Mouse (Mus musculus): ENCODE data around the gene Glt1d1. TPM values are rescaled to one million over a fixed set of nuclear protein-coding genes. Genes with fewer than 3 reads are reported as not detected.
A peak's percentile ranks its signal among the peaks of the same experiment; 100 is the strongest.

Gene Glt1d1
- polyA plus RNA-seq, 1 experiment from 2014 or later, result 1.2 TPM

DNA sequence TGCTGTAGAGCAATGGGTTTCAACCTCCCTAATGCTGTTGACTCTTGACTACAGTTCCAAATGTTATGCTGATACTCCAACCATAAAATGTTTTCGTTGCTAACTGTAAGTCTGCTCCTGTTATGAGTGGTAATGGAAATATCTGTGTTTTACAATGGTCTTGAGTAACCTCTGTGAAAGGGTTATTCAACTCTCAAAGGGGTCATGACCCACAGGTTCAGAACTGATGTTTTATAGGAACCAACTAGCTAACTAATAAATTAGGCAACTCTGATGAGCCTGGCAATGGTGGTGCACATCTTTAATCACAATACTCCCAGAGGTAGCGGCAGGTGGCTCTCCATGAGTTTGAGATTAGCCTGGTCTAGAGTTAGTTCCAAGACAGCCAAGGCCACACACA is 6.1 kb downstream of the Glt1d1 start:
- Histone ChIP-seq H3K4me1 (ENCODE audit: control insufficient read depth, insufficient read depth, low read length) (no peaks in the 10 kb centered on the region), H3K27me3 (ENCODE audit: control insufficient read depth, insufficient read depth, low read length) (no peaks in the 10 kb centered on the region), H3K36me3 (ENCODE audit: control insufficient read depth, insufficient read depth, low read length) (no peaks in the 10 kb centered on the region), H3K4me3 (ENCODE audit: low read depth, low read length) (no peak overlapping the region), H3K9me3 (ENCODE audit: control insufficient read depth, low read length) (no peaks in the 10 kb centered on the region; the same call in 1 of the 2 replicates), H3K27ac (replicated peaks; ENCODE audit: low read depth, low read length) (no peak overlapping the region), H3K4me2 (ENCODE audit: low read depth, severe bottlenecking) (no peak overlapping the region), H3K9ac (ENCODE audit: low read length) (no peak overlapping the region)
- ATAC-seq (ENCODE audit: insufficient number of reproducible peaks, low FRiP score, low TSS enrichment, low read depth) (no peak), DNase-seq (ENCODE audit: low spot score) (no peak)
- 78% methylated on average over 2 of the region's 2 CpGs for WGBS

DNA sequence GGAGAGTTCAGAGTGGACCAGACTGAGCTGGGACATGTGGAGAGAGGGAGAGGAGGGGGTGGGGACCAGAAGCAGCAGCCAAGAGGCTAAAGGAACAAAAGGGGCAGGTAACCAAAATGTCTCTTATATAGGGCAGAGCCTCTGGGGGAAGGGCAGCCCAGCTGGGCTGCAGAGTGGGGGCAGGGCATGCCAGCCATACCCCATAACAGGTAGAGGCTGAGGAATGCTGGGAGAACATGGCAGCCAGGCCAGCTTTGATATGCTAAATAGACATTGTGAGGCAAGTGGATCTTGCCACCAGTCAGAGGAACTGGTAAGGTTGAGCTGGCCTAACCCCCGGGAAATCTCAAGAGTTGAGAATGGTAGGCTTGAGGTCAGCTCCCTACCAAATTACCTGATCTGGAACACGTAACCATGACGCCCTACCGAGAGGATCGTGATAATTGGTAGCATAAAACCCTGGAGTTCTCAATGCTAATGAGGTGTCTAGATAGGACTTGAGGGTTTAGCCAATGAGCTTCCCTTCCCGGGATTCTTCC is 7.1 kb downstream of the Glt1d1 start:
- Histone ChIP-seq H3K4me3 (ENCODE audit: low read depth, low read length) (no peak overlapping the region), H3K4me1 (ENCODE audit: control insufficient read depth, insufficient read depth, low read length) (no peaks in the 10 kb centered on the region)

DNA sequence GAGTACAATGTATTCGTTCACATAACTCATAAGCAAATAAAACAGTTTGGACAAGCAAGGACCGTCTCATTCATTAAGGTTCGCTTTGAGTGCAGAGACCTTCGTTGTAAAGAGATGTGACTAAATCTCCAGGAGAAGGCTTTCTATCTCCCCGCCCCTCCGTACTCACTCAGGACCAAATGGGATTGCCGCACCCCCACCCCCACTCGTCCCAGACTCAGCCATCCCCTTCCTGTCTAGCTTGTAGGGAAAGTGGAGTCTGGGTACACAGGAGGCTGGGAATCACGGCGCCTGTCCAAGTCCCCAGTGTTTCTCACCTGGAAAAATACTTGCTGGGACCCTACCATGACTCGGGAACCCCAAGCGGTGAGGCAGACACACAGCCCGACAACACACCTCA is 7.6 kb downstream of the Glt1d1 start:
- Histone ChIP-seq H3K4me2 (ENCODE audit: low read depth, severe bottlenecking) (no peak overlapping the region), H3K9me3 (ENCODE audit: control insufficient read depth, low read length) (no peaks in the 10 kb centered on the region; the same call in 1 of the 2 replicates), H3K4me3 (ENCODE audit: low read depth, low read length) (no peak overlapping the region), H3K27ac (replicated peaks; ENCODE audit: low read depth, low read length) (no peak overlapping the region), H3K4me1 (ENCODE audit: control insufficient read depth, insufficient read depth, low read length) (no peaks in the 10 kb centered on the region), H3K27me3 (ENCODE audit: control insufficient read depth, insufficient read depth, low read length) (no peaks in the 10 kb centered on the region), H3K9ac (ENCODE audit: low read length) (no peak overlapping the region), H3K36me3 (ENCODE audit: control insufficient read depth, insufficient read depth, low read length) (no peaks in the 10 kb centered on the region)
- no peak for DNase-seq (ENCODE audit: low spot score)
- no peak for ATAC-seq (ENCODE audit: insufficient number of reproducible peaks, low FRiP score, low TSS enrichment, low read depth)
- WGBS, result 94% methylated on average over 13 of the region's 13 CpGs

More for the DNA sequence above, 7.1 kb downstream of the Glt1d1 start:
- DNase-seq (ENCODE audit: low spot score) (no peak), ATAC-seq (ENCODE audit: insufficient number of reproducible peaks, low FRiP score, low TSS enrichment, low read depth) (no peak)
- Histone ChIP-seq H3K9ac (ENCODE audit: low read length) (no peak overlapping the region), H3K36me3 (ENCODE audit: control insufficient read depth, insufficient read depth, low read length) (no peaks in the 10 kb centered on the region), H3K27ac (replicated peaks; ENCODE audit: low read depth, low read length) (no peak overlapping the region), H3K9me3 (ENCODE audit: control insufficient read depth, low read length) (no peaks in the 10 kb centered on the region; the same call in 1 of the 2 replicates), H3K27me3 (ENCODE audit: control insufficient read depth, insufficient read depth, low read length) (no peaks in the 10 kb centered on the region), H3K4me2 (ENCODE audit: low read depth, severe bottlenecking) (no peak overlapping the region)
- WGBS, result 78% methylated on average over 6 of the region's 6 CpGs

DNA sequence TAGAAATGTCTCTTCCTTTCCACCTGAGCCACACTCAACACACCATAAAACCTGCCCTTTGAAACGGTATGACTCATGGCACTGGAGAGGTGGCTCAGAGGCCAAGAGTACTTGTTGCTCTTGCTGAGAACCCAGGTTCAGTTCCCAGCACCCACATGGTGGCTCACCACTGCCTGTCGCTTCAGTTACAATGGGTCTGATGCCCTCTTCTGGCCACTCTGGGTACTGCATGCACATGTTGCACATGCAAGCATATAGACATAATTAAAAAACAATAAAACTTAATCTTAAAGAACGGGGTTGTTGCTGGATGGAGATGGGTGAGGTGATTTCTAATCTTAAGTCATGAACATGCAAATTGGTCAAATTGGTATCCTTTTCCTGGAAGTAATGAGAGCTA is 8.3 kb downstream of the Glt1d1 start:
- no peak overlapping the region for H3K4me3 ChIP-seq (ENCODE audit: low read depth, low read length)
- H3K9ac ChIP-seq (ENCODE audit: low read length), result no peak overlapping the region
- ATAC-seq (ENCODE audit: insufficient number of reproducible peaks, low FRiP score, low TSS enrichment, low read depth) (no peak), DNase-seq (ENCODE audit: low spot score) (no peak)
- no peaks in the 10 kb centered on the region for H3K27me3 ChIP-seq (ENCODE audit: control insufficient read depth, insufficient read depth, low read length)
- H3K27ac ChIP-seq (replicated peaks; ENCODE audit: low read depth, low read length), result no peak overlapping the region
- no peaks in the 10 kb centered on the region for H3K4me1 ChIP-seq (ENCODE audit: control insufficient read depth, insufficient read depth, low read length)
- no peaks in the 10 kb centered on the region for H3K36me3 ChIP-seq (ENCODE audit: control insufficient read depth, insufficient read depth, low read length)
- 88% methylated on average over 3 of the region's 3 CpGs for WGBS
- no peak overlapping the region for H3K4me2 ChIP-seq (ENCODE audit: low read depth, severe bottlenecking)
- no peaks in the 10 kb centered on the region; the same call in 1 of the 2 replicates for H3K9me3 ChIP-seq (ENCODE audit: control insufficient read depth, low read length)

DNA sequence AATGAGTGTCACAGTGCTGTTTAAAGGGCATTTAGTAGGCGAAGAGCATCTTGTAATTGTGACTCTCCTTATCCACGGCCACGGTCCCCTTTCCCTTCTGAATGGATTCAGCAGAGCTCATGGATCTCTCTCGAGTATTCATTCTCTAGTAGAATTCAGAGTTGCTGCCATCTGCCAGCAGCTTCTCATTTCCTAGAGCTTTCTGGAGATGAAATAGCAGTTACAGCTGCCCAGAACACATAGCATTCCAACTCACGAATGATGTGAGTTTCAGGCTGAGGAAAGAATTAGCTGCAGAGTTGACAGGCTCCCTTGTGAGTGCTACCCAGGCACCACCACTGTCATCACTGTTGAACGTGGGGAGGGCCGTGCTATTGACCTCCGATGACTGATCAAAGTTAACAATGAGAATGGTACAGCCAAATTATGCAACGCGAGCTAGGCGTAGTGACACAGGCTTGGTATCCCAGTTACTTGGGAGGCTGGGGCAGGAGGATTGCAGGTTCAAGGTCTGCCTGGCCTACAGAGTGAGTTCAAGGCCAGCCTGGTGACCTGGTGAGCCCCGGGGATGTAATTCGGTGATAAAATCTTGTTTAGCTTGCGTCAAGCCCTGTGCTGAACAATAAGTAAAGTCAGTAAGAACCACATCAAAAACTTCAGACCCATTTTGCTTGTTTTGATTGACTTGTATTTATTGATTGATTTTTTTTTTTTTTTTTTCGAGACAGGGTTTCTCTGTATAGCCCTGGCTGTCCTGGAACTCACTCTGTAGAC is 9.3 kb downstream of the Glt1d1 start:
- no peak overlapping the region for H3K4me3 ChIP-seq (ENCODE audit: low read depth, low read length)
- no peaks in the 10 kb centered on the region for H3K27me3 ChIP-seq (ENCODE audit: control insufficient read depth, insufficient read depth, low read length)
- H3K36me3 ChIP-seq (ENCODE audit: control insufficient read depth, insufficient read depth, low read length), result no peaks in the 10 kb centered on the region
- ATAC-seq (ENCODE audit: insufficient number of reproducible peaks, low FRiP score, low TSS enrichment, low read depth) (no peak), DNase-seq (ENCODE audit: low spot score) (no peak)
- H3K4me2 ChIP-seq (ENCODE audit: low read depth, severe bottlenecking), result no peak overlapping the region
- H3K27ac ChIP-seq (replicated peaks; ENCODE audit: low read depth, low read length), result no peak overlapping the region
- no peaks in the 10 kb centered on the region; the same call in 1 of the 2 replicates for H3K9me3 ChIP-seq (ENCODE audit: control insufficient read depth, low read length)
- WGBS, result 93% methylated on average over 15 of the region's 15 CpGs
- no peak overlapping the region for H3K9ac ChIP-seq (ENCODE audit: low read length)
- no peaks in the 10 kb centered on the region for H3K4me1 ChIP-seq (ENCODE audit: control insufficient read depth, insufficient read depth, low read length)

DNA sequence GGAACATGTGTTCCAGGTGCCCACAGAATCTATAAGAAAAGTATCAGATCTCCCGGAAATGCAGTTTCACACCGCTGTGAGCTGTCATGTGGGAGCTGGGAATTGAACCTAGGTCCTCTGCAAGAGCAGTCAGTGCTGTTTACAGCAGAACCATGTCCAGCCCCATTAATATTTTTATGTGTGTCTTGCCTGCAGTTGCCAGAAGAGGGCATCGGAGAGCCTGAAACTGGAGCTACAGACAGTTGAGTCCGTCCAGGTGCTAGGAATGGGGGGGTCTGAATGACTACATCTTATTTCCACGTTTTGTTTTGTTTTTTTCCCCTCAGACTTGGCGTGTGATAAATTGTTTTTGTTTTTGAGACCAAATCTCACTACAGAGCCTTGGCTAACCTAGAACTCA is 16.0 kb downstream of the Glt1d1 start:
- no peaks in the 10 kb centered on the region for H3K36me3 ChIP-seq (ENCODE audit: control insufficient read depth, insufficient read depth, low read length)
- no peaks in the 10 kb centered on the region for H3K4me1 ChIP-seq (ENCODE audit: control insufficient read depth, insufficient read depth, low read length)
- no peak overlapping the region for H3K4me3 ChIP-seq (ENCODE audit: low read depth, low read length)
- 77% methylated on average over 6 of the region's 6 CpGs for WGBS
- H3K4me2 ChIP-seq (ENCODE audit: low read depth, severe bottlenecking), result no peak overlapping the region
- ATAC-seq (ENCODE audit: insufficient number of reproducible peaks, low FRiP score, low TSS enrichment, low read depth) (no peak), DNase-seq (ENCODE audit: low spot score) (peak; percentile 53)
- no peak overlapping the region for H3K9ac ChIP-seq (ENCODE audit: low read length)
- H3K9me3 ChIP-seq (ENCODE audit: control insufficient read depth, low read length), result no peaks in the 10 kb centered on the region; the same call in 1 of the 2 replicates
- no peaks in the 10 kb centered on the region for H3K27me3 ChIP-seq (ENCODE audit: control insufficient read depth, insufficient read depth, low read length)
- no peak overlapping the region for H3K27ac ChIP-seq (replicated peaks; ENCODE audit: low read depth, low read length)

DNA sequence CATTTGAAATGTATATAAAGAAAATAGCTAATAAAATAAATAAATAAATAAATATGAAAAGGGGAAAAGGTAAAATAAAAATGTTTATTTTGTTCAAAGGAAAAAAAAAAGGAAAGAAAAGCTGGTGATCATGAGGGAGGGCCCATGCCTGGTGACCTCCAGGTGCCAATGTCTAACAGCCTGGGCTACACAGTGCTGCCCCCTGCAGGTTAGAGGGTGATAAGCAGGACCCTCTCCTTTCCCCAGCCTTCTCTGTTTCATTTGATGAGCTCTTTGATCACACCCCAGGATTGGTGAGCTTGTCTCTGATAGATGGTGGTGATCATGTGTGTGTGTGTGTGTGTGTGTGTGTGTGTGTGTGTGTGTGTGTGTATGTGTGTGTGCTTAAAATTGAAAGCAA is 17.0 kb downstream of the Glt1d1 start:
- no peak for ATAC-seq (ENCODE audit: insufficient number of reproducible peaks, low FRiP score, low TSS enrichment, low read depth)

DNA sequence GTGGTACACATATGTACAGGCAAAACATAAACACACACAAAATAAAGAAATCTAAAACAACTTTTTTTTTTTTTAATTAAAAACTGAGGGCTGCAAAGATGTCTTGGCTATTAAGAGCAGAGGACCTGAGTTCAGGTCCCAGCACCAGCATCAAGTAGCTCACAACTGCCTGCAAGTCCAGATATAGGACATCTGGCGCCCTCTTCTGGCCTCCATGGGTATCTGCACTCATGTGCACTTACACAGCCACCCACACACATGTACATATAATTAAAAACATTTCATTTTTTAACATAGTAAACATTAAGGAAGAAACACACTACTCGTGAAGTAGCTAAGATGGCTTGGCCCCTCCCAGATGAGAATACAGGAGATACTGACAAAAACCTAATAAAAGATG is 26.2 kb downstream of the Glt1d1 start:
- H3K27ac ChIP-seq (replicated peaks; ENCODE audit: low read depth, low read length), result no peak overlapping the region
- H3K4me2 ChIP-seq (ENCODE audit: low read depth, severe bottlenecking), result no peak overlapping the region
- H3K27me3 ChIP-seq (ENCODE audit: control insufficient read depth, insufficient read depth, low read length), result no peaks in the 10 kb centered on the region
- no peak for ATAC-seq (ENCODE audit: insufficient number of reproducible peaks, low FRiP score, low TSS enrichment, low read depth)
- H3K9ac ChIP-seq (ENCODE audit: low read length), result no peak overlapping the region
- WGBS, result 90% methylated on average over 2 of the region's 2 CpGs
- H3K9me3 ChIP-seq (ENCODE audit: control insufficient read depth, low read length), result peaks cover 3% of the 10 kb centered on the region; the same call in 1 of the 2 replicates
- no peaks in the 10 kb centered on the region for H3K36me3 ChIP-seq (ENCODE audit: control insufficient read depth, insufficient read depth, low read length)
- no peak for DNase-seq (ENCODE audit: low spot score)
- no peaks in the 10 kb centered on the region for H3K4me1 ChIP-seq (ENCODE audit: control insufficient read depth, insufficient read depth, low read length)
- H3K4me3 ChIP-seq (ENCODE audit: low read depth, low read length), result no peak overlapping the region

More for the DNA sequence above, 17.0 kb downstream of the Glt1d1 start:
- Histone ChIP-seq H3K4me3 (ENCODE audit: low read depth, low read length) (no peak overlapping the region), H3K36me3 (ENCODE audit: control insufficient read depth, insufficient read depth, low read length) (no peaks in the 10 kb centered on the region), H3K27ac (replicated peaks; ENCODE audit: low read depth, low read length) (no peak overlapping the region), H3K4me2 (ENCODE audit: low read depth, severe bottlenecking) (no peak overlapping the region), H3K4me1 (ENCODE audit: control insufficient read depth, insufficient read depth, low read length) (no peaks in the 10 kb centered on the region), H3K9ac (ENCODE audit: low read length) (no peak overlapping the region), H3K27me3 (ENCODE audit: control insufficient read depth, insufficient read depth, low read length) (no peaks in the 10 kb centered on the region), H3K9me3 (ENCODE audit: control insufficient read depth, low read length) (no peaks in the 10 kb centered on the region; the same call in 1 of the 2 replicates)
- peak; percentile 33 for DNase-seq (ENCODE audit: low spot score)
